Mouse (Mus musculus): ENCODE results near the gene Ltc4s.

Gene Ltc4s

DNA sequence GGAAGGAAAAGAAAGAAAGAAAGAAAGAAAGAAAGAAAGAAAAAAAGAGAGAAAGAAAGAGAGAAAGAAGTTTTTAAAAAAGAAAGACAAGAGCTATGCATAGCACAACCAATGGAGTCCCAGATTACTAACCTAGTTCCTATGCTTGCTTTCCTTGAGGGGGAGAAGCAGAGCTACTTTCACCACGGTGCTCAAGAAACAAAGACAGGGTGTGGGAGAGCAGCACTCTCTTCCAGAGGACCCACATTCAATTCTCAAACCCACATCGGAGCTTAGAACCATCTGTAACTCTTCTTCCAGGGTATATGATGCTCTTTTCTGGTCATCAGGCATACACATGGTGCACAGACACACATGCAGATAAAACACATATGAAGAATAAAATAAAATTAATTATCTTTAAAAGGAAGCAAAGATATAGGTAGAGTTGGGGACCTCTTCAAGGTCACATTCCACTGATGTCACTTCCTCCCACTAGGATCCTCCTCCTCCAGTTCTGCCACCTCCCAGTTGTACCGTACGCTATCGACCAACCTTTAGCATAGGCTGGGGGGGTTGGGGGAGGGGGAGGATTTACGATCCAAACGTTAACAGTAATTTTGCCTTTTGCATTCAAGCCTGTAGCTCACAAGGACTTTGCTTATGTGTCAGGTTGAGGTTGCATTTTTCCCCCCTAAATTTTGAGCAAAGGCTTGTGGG lies 10.2 kb upstream of the Ltc4s start:
- no peak for DNase-seq (ENCODE audit: low spot score)

DNA sequence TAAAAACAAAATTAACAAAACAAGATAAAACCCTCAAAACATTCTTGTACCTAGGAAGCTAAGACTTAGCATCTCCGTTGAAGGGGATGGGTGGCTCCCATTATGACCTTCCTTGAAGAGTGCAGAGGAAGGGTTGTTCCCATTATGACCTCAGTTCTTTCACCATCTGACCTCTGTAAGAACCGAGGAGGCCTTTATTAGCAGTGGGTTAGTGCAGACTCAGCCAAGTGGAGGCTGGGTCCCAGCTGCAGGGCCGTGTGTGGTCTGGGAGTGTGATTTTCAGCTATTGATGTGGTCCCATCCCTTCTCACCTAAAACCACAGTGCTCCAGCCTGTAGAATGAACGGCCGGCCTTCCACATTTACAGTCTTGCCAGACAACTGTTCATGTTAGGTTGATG lies 6.9 kb upstream of the Ltc4s start:
- no peak for DNase-seq (ENCODE audit: low spot score)

DNA sequence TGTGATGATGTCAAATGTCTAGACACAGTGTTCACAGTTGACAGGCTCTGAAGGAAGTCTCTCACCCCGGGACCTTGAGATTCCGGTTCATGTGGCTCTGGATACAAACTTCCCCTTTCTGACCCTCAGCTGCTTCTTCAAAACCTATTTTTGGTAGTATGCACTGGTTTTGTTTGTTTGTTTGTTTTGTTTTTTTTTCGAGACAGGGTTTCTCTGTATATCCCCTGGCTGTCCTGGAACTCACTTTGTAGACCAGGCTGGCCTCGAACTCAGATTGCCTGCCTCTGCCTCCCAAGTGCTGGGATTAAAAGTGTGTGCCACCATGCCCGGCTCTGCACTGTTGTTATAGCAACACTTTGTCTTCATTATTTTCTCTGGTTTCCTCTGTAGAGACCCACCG lies 5.5 kb upstream of the Ltc4s start:
- DNase-seq (ENCODE audit: low spot score): no peak

DNA sequence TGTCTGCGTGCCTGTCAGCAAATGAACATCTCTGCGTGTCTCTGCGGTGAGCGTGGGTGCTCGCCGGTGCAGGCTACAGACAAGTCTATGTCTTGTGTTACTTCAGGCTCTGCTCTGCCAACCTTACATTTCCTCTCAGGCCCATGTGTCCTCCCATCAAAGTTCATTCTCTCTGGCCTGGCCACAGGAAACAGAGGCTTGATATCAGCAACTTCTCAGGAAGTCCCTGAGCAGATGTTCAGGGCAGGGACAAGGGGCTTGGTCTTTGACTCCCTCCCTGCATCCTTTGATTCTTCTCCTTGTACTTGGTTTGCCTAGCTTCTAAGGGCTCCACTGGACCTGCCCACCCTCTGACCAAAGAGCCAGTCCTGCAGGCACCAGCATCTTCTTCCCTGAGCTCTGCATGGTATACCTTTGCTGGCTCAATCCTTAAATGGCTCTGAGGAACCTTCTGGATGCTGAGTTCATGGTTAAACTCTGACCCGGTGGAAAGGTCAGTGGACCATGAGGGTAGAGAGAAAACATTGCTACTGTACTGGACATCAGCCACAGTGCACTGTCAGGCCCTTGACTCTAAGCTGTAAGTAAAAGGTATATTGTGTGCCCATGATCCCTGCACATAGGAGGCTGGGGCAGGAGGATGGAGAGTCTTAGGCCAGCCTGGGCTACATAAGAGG lies 2.0 kb upstream of the Ltc4s start:
- DNase-seq (ENCODE audit: low spot score): no peak

DNA sequence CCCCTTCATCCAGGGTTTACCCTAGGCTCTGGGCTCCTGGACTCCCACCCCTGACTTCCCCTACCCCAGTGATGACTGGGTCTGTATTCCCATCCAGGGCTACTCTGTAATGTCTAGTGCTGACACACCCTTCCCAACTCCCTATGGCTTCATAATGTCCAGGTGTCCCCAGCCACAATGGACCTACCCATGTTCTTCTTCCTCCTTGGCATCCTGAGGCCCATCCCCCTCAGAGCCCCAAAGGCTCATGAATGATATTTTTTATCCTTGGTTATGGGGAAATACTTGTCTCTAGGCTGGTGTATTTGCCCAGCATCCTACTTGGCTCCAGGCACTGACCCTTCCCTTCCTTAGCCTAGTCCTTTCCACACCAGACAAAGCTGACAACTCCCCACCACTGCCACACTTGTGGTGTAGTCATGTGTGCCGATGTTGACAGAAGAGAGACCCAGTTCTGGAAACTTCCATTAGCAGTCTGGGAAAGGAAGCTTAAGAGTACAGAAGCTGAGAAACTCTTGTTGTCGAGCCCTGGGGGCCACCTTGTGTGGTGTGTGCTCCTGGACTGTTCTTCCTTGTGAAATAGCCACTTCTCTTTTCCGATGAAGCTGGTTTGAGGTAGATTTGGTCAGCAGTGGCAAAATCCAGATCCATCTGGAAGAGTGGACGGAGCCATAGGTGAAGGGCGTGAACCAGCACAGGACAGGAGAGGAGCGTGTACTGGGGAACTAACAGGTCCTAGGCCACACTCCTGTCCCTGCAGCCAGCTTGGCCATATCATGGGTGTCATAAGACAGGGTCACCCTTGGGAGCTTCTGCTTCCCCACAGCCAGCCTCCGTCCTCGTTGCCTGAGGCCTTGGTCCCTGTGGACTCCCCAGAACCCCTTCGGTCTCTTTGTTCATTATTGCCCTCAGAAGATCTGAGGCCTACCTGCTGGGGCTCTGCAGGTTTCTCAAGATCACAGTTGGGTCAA lies 690 bp upstream of the Ltc4s start:
- no peak for DNase-seq (ENCODE audit: low spot score)

DNA sequence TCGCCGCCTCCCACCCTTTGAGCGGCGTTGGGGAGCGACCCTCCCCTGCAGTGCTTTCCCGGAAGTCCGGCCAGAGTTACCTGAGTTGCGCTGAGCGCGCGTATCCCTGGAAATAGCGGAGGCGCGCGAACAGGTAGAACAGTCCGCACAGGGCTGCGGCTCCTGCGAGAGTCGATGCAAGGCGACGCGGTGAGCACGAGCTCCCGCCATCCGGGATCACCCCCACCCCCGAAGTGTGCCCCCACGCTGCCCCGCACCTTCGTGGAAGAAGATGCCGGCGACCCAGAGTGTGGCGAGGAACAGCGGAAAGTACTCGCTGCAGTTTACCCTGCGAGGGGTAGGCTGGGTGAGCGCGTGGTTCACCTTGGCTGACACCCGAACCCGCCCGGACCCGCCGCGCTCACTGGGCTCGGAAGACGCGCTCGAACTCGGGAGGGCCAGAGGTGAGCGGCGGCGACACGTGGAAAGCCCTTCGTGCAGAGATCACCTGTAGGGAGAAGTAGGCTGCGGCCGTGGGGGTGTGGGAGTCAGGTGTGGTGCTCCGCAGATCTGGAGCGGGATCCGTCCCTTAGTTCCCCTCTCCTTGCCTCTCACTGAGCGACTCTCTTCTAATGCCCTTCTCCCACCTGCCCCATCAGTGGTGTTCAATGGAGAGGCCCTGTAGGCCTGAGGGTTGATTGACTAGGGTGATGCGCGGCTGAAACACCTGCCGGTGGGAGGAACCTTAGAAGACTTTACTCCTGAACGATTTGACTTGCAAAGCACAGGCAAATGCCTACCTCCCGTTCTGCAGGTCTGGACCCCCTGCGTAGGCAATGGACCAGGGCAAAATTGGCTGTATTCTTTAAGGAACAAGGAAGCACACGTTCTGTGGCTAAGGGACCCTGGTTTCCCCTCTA lies 1.2 kb downstream of the Ltc4s start:
- DNase-seq (ENCODE audit: low spot score): no peak

DNA sequence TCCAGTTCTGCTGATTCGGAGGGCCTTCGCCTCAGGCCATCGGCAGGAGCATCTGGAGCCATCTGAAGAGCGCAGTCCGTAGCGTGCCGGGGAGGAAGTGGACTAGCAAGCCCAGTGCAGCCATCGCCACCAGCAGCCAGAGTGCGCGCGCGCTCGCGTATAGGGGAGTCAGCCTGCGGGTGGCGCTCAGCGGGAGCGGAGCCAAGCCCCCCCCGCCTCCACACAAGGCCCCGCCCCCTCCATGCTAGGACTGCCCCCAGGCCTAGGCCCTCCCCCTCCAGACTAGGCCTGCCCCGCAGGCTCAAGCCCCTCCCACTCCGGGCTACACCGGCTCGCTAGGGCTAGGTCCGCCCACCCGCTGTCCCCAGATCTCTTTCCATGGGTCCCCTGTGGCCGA lies 1.9 kb downstream of the Ltc4s start:
- DNase-seq (ENCODE audit: low spot score): peak; percentile 80

DNA sequence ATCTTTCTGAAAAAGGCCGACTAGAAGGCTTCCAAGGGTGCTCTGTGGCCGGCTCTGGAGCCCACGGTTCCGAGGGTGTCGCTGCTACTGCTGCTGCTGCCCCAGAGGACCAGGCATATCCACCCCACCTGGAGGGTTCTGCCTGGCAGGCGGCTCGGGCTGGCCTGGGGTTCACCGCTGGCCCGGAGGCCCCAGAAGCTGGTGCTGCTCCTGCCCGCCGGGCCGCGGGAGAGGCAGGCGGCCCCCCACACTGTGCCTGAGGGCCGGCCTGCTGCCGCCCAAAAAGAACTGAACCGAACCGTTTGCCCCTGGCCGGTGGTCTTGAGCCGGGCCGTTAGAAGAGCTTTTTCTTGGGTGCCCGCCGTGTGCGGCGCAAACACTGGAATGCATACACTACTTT lies 3.8 kb downstream of the Ltc4s start:
- no peak for DNase-seq (ENCODE audit: low spot score)

DNA sequence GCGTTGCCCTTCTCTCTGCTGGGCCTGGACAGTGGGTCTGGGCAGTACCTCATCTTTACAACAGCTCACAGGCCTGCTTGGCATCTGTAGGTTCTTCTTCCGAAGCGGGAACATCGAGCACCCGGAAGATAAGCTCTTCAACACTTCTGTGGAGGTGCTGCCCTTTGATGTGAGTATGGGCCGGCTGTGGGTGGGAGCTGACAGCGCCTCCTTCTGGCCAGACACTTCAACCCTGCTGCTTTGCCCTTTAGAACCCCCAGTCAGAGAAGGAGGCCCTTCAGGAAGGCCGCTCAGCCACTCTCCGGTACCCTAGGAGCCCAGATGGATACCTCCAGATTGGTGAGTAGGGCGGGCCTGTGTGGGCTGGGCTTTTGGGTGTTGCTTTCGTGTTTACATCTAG lies 4.4 kb downstream of the Ltc4s start:
- DNase-seq (ENCODE audit: low spot score): no peak

DNA sequence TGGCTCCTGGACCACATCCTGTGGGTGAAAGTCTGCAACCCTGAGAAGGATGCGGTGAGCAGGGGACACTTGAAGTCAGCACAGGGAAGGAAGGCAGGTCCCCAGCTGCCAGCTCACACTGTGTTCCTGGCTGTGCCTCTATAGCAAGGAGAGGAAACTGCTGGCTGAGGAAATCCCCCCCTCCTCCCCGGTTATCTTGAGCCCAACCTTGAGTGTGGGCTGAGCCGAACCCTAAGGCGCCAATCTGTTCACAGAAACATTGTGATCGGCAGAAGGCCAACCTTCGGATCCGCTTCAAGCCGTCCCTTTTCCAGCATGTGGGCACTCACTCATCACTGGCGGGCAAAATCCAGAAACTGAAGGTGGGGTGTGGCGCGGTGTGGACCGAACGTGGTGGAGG lies 5.4 kb downstream of the Ltc4s start:
- DNase-seq (ENCODE audit: low spot score): no peak

DNA sequence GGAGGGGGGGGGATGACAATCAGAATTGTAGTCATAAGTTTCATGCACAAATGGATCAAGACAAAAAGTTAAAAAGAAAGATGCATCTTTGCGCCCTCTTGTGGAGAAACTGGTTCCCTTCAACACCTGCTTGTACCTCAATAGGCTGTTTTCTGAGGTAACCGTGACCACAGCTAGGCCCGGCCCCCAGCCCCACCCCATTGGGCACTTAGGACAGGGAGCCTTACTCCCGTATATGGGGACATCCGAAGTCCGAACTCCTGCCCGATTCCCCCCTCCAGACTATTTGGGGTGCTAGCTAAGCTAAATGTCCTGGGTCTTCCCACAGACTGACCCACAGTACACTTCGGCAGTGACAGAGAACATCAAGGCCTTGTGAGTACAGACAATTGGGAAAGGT lies 7.0 kb downstream of the Ltc4s start:
- DNase-seq (ENCODE audit: low spot score): no peak

DNA sequence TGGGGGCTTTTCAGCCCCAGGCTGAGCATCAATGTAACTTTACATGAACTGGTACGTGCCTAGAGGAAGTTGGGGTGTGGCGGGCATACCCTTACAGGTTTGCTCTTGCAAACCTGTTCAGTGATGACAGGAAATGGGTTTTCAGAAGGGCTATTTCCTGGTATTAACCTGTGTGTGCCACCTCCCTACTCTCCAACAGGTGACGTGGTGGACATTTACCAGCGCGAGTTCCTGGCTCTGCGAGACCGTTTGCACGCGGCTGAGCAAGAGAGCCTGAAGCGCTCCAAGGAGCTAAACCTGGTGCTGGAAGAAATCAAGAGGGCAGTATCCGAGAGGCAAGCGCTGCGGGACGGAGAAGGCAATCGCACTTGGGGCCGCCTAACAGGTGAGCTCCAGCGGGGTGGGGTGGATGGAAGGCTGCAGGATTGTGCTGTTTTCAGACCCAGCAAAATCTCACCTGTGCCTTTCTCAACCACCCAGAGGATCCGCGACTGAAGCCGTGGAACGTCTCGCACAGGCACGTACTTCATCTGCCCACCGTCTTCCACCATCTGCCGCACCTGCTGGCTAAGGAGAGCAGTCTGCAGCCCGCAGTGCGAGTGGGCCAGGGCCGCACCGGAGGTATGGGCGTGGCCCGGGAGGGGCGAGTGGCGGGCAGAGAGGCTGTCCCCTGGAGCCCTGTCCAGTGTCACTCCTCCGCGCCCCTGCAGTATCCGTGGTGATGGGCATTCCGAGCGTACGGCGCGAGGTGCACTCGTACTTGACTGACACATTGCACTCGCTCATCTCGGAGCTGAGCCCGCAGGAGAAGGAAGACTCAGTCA lies 7.7 kb downstream of the Ltc4s start:
- DNase-seq (ENCODE audit: low spot score): no peak

DNA sequence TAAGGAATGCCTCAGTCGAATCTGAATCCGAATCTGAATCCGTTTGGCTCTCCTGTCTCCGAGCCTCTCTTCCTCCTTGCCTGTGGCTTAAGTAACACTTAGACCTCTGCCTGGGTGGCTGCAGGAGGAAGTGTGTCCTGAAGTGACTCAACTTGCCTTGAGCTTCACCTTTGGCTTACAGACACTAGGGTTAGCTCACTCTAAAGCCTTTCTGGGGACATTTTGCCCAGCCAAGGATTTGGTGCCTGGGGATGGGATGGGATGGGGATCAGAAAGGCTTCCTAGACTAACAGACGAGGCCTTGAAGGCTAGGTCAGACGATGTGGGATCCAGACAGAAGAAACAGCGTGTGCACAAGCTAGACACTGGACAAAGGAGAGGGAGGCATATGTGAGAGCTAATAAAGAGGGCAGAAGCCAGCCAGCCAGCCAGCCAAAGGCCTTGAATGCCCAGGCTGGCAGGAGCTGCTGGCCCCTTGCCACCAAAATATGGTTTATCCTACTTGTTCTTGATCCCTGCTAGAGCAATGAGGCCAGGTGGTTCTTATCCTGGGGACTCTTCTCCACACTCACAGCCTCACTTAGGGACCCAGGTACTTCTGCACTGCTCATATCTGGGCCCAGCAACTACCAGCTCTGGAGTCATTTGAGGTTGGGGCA lies 9.0 kb downstream of the Ltc4s start:
- DNase-seq (ENCODE audit: low spot score): no peak

DNA sequence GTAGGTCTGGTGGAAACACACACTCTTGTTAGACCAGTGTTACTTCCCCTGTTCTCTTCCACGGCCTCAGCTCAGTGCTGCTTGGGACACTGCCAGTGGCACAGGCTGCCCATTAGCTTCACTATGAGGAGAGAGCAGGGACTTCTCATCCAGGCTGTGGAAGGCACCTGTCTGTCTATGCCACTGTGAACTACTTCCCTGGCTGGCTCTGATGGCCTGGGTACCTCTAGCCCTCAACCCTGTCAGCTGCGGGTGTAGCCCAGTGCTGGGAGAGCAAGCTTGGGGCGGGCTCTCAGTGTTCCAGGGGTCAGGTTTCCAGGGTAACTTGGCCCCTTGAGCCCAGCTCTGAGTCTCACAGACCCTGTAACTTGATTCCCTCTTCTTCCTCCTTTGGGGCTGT lies 9.6 kb downstream of the Ltc4s start:
- DNase-seq (ENCODE audit: low spot score): no peak

DNA sequence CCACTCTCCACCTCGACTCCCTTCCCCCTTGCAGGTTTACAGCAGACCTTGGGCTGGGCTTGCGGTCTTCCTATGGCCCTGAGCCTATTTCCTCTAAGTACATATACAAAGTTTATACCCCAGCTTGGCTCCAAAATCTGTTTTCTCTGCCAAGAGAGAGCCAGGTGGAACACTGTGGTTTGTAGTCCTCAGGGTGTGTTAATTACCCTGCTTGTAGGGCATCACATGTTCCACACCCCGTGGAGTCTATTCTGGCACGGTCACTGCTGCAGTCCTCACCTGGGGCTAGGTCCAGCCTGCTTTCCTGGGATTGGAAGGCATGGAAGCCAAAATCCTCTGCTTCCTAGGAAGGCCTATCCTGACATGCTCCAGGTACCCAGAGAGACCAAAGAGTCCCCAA lies 10.7 kb downstream of the Ltc4s start:
- DNase-seq (ENCODE audit: low spot score): no peak

DNA sequence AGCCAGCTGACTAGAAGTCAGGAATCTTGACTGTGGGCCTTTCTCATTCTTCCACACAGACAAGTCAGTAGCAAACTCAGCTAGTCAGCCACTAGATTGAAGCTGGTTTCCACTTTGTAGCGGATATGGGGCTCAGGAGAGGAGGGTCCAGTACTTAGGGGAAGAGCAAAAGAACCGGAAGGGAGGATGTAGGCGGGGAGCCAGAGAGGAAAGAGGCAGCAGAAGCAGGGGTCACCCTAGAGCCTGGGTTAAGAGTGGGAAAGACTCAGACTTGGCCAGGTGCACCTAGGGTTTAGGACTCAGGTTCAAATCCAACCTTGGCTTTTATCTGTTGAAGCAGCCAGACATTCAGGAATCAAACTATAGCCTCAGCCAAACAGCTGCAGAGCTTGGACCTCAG lies 11.2 kb downstream of the Ltc4s start:
- DNase-seq (ENCODE audit: low spot score): no peak

DNA sequence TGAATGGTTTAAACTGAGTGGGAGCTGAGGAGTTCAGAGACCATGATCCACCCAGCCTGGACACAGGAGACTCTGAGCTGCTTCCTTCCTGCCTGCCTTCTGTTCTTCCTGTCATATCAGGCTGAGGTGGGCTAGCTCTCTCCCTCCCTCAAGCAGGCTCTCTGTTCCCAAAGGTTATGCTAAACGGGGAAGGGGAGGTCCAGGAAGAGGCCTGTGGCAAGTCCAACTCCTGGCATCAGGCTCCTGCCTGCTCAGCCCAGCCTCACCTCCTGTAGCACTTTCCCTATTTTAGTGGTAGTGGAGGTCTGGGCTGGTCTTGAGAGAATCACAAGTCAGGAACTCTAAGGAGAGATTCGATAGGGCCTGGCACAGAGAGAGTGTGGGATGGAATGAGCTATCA lies 12.0 kb downstream of the Ltc4s start:
- DNase-seq (ENCODE audit: low spot score): no peak

DNA sequence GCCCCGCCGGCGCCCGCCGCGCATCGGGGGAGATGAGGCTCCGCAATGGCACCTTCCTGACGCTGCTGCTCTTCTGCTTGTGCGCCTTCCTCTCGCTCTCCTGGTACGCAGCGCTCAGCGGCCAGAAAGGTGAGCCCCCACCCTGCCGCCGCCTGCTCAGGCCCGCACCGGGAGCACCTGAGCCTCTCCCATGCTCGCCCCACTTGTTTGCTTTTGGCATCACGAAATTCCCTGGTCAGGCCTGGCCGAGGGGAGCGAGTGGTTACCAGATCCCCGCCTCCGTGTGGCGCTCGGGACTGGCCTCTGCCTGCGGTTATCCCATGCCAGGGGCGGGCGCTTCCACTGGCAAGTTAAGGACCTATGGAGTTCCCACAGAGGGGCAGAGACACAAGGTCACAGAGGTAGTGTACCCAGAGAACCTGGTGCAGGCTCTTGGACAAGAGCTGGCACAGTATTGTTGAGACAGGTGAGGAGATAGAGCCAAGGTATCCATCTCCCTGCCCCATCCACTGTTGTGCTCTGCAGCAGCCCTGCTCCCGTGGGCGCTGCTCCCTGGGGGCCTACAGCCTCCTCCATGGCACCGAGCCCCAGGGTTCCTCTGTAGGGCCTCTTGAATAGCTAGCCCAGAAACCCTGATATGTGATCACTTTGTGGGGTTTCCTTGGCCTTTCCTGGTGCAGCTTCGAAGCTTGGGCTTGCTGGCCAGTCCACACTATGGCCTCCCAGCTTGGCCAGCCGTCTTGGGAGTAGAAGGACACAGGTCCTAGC lies 12.6 kb downstream of the Ltc4s start:
- no peak for DNase-seq (ENCODE audit: low spot score)

DNA sequence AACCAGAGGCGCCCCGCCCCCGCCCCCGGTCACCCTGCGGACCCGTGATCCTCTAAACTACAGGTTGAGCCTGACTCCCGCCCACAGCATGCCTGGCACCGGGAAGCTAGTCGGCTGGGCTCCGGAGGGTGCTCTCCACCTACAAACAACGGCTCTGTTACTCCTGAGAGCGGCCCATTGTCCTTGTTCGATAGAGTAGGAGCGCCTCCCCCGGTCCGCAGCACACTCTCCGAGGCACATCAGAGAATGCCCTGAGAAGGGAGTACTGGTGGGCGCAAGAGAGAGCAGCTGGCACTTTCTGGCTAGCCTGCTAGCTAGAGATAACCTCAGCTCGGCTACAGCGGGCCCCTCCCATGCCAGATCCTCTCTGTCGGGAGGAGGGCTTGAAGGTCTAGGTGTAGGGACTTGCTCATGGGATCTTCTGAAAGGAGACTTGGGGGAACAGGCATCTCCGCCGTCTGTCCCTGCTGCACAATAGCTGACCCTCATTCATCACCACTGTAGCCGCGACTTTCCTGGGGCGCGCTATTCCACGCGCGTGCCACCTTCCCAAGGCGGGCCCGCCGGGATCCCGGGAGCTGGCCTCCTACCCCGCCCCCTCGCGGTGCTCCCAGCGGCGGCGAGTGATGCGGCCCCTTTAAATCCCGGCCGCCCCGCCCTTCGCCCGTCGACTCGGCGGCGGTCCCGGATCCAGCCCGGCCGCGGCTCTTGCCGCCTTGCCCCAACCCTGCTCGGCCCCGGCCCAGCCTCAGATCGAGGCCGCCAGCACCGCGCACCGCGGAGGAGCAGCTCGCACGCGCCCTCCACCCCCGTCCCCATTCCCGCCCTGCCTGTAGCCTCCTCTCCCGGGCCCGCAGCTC lies 13.5 kb downstream of the Ltc4s start:
- peak; percentile 77 for DNase-seq (ENCODE audit: low spot score)

Measured in ovary, postnatal 14 days (tissue).